Mouse (Mus musculus) kidney, adult 2 months (tissue): ENCODE data around the gene Chrm1.

Experiments
- CTCF ChIP-seq: fragments of 200-500 bp; conservative IDR thresholded peaks from 2 replicates; pipeline ENCODE4 v1.5.1; 2011; ENCODE audit warnings: low read depth, mild to moderate bottlenecking, control low read depth, low read length, moderate library complexity, mixed read lengths; ENCODE audit not compliant: insufficient read depth, insufficient read length
- POLR2A ChIP-seq: fragments of 200-500 bp; IDR thresholded peaks from one replicate; pipeline ENCODE4 v1.6.1; 2011; ENCODE audit warnings: low read depth, low read length, control low read depth

GRCm38 (mm10) chr19:8682996-8683395 lies 19.4 kb downstream of the Chrm1 start:
- TF ChIP-seq CTCF (peak; percentile 56), POLR2A (no peak)
